Mouse (Mus musculus): ENCODE data around the gene Cdh23.

GRCm38 (mm10) chr10:60626086-60626485, 70.2 kb downstream of the Cdh23 start:
- TF ChIP-seq CTCF (IDR thresholded peaks at IDR 0.05; ENCODE audit: borderline replicate concordance, extremely low read depth, insufficient read depth, insufficient read length) (no peak), POLR2A (IDR thresholded peaks at IDR 0.05; ENCODE audit: borderline replicate concordance, extremely low read depth, insufficient read depth, insufficient read length, poor library complexity, severe bottlenecking) (no peak)

Data from brain, embryonic 14.5 days (tissue).